Mouse (Mus musculus): ENCODE data around the gene Ptprn2.

DNA sequence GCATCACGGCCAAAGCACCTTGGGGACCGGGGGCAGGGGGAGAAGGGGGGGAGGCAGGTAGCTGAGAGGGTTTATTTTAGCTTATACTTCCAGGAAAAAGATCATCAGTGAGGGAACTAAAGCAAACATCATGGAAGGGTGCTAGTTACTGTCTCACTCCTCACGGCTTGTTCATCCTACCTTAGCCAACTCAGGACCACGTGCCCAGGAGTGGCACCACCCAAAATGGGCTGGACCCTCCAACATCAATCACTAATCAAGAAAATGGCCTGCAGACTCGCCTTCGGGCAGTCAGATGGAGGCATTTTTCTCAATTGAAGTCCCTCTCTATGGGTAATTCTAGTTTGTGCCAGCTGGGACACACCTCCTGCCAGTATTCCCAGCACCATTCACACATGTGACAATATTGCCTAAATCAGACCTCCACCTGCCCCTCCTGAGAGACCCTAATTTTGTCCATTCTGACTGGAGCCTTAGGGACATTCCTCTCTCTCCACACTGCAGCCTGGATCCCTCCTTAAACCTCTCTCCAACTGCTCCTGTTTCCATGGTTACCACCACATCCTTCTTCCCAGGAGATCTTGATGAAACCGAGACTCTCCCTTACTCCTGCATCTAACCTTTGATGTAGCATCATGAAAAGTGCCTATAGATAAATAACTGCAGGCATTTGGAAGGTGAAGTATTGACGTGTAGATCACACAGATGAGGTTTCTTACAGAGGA lies 482.9 kb downstream of the Ptprn2 start:
- TF ChIP-seq EP300 (IDR thresholded peaks at IDR 0.05; ENCODE audit: low read length) (no peak), JUND (conservative IDR thresholded peaks at IDR 0.05; ENCODE audit: low read depth, low read length) (no peak), E2F4 (IDR thresholded peaks at IDR 0.05; ENCODE audit: insufficient replicate concordance, low read depth, low read length) (no peak), ZNF384 (IDR thresholded peaks at IDR 0.05; ENCODE audit: low read depth, low read length) (no peak), POLR2A (IDR thresholded peaks at IDR 0.05; ENCODE audit: low read depth, low read length) (no peak), POLR2AphosphoS2 (IDR thresholded peaks at IDR 0.05; ENCODE audit: low read depth, low read length) (no peak), CTCF (conservative IDR thresholded peaks at IDR 0.05 in 1 of 2, IDR thresholded peaks at IDR 0.05 in 1 of 2; ENCODE audit: low read depth in 2 of 2, low read length in 2 of 2) (no peak), SMC3 (IDR thresholded peaks at IDR 0.05; ENCODE audit: low read depth, low read length) (no peak), MEF2A (IDR thresholded peaks at IDR 0.05; ENCODE audit: borderline replicate concordance, low read depth, low read length) (no peak)
